Mouse (Mus musculus) CH12.LX (cell line): ENCODE data around the gene Hoxd11. TPM values are rescaled to one million over a fixed set of nuclear protein-coding genes. Genes with fewer than 3 reads are reported as not detected.

Experiments used
- DNase-seq: peaks from one replicate; pipeline ENCODE4 v3.0.0-alpha.2; 2013; ENCODE audit errors: extremely low read depth
- H3K27ac ChIP-seq: 2 replicates; pipeline ENCODE4 v1.5.1; 2012; ENCODE audit warnings: low read depth, mild to moderate bottlenecking, control low read depth, moderate library complexity; ENCODE audit not compliant: insufficient read depth
- H3K27me3 ChIP-seq: replicated peaks from 2 replicates; pipeline ENCODE3; 2012; ENCODE audit warnings: inconsistent platforms
- H3K36me3 ChIP-seq, 2 experiments: replicated peaks in 1 of 2; 2 replicates each; pipeline versions ENCODE3 to v1.6.1; 2012; ENCODE audit warnings: inconsistent platforms in 1 of 2, low read length in 1 of 2, mild to moderate bottlenecking in 1 of 2, mixed read lengths in 1 of 2, moderate library complexity in 1 of 2; ENCODE audit not compliant: control insufficient read depth in 1 of 2, insufficient read depth in 1 of 2
- H3K4me1 ChIP-seq, 2 experiments: 2 replicates each; pipeline ENCODE4 v1.6.1; 2012; ENCODE audit warnings: inconsistent platforms in 1 of 2, moderate library complexity in 1 of 2; ENCODE audit not compliant: insufficient read depth in 2 of 2, control insufficient read depth in 1 of 2
- H3K4me2 ChIP-seq: 2 replicates; pipeline ENCODE4 v1.6.1; 2012; ENCODE audit warnings: low read depth, mild to moderate bottlenecking, control low read depth; ENCODE audit not compliant: poor library complexity, insufficient read depth, severe bottlenecking
- H3K4me3 ChIP-seq, 3 experiments: fragments of 150-350 bp in 1 of 3; sonication (generic) in 1 of 3; replicated peaks in 1 of 3; 2 replicates each; pipeline versions ENCODE3 to v1.5.1; 2011 to 2012; ENCODE audit warnings: low read depth in 2 of 3, low read length in 2 of 3, mild to moderate bottlenecking in 2 of 3, moderate library complexity in 2 of 3, control low read depth in 1 of 3, improper control_type of control experiment in 1 of 3, inconsistent platforms in 1 of 3, mixed read lengths in 1 of 3; ENCODE audit not compliant: poor library complexity in 1 of 3
- H3K79me2 ChIP-seq: replicated peaks from 2 replicates; pipeline ENCODE4 v1.6.1; 2012; ENCODE audit warnings: mild to moderate bottlenecking, moderate library complexity; ENCODE audit not compliant: control insufficient read depth, poor library complexity, insufficient read depth, severe bottlenecking; ENCODE audit errors: extremely low read depth
- H3K9ac ChIP-seq: 2 replicates; pipeline ENCODE4 v1.6.1; 2012; ENCODE audit warnings: low read depth, mild to moderate bottlenecking, control low read depth, moderate library complexity; ENCODE audit not compliant: insufficient read depth
- H3K9me3 ChIP-seq: replicated peaks from 2 replicates; pipeline ENCODE3; 2012; ENCODE audit warnings: low read length, inconsistent platforms, mixed read lengths
- BHLHE40 ChIP-seq: IDR thresholded peaks from 2 replicates; pipeline ENCODE4 v1.6.1; 2011; ENCODE audit warnings: mild to moderate bottlenecking, low read depth, low read length, improper control_type of control experiment
- CHD1 ChIP-seq: IDR thresholded peaks from 2 replicates; pipeline ENCODE4 v1.6.1; 2012; ENCODE audit warnings: low read depth, low read length, improper control_type of control experiment, inconsistent platforms
- CHD2 ChIP-seq: IDR thresholded peaks from 2 replicates; pipeline ENCODE4 v1.6.1; 2011; ENCODE audit warnings: low read length, improper control_type of control experiment
- CTCF ChIP-seq, 2 experiments: IDR thresholded peaks in 1 of 2; conservative IDR thresholded peaks in 1 of 2; 2 replicates each; pipeline ENCODE4 v1.5.1; 2011 to 2012; ENCODE audit warnings: low read depth in 2 of 2, low read length in 2 of 2, improper control_type of control experiment in 1 of 2, inconsistent platforms in 1 of 2, mild to moderate bottlenecking in 1 of 2, moderate library complexity in 1 of 2
- E2F4 ChIP-seq: IDR thresholded peaks from 2 replicates; pipeline ENCODE4 v1.6.1; 2011; ENCODE audit warnings: low read depth, low read length, improper control_type of control experiment; ENCODE audit not compliant: insufficient replicate concordance
- ELF1 ChIP-seq: IDR thresholded peaks from 2 replicates; pipeline ENCODE4 v1.6.1; 2014; ENCODE audit warnings: low read depth, mild to moderate bottlenecking, inconsistent platforms, low read length, improper control_type of control experiment
- EP300 ChIP-seq: IDR thresholded peaks from 2 replicates; pipeline ENCODE4 v1.6.1; 2011; ENCODE audit warnings: low read length, improper control_type of control experiment
- ETS1 ChIP-seq: conservative IDR thresholded peaks from 2 replicates; pipeline ENCODE4 v1.6.1; 2012; ENCODE audit warnings: low read depth, mild to moderate bottlenecking, inconsistent platforms, low read length, improper control_type of control experiment, moderate library complexity
- HCFC1 ChIP-seq: IDR thresholded peaks from 2 replicates; pipeline ENCODE4 v1.6.1; 2012; ENCODE audit warnings: low read depth, mild to moderate bottlenecking, inconsistent platforms, low read length, improper control_type of control experiment
- JUN ChIP-seq: IDR thresholded peaks from 2 replicates; pipeline ENCODE4 v1.6.1; 2011; ENCODE audit warnings: low read depth, mild to moderate bottlenecking, low read length, improper control_type of control experiment, moderate library complexity; ENCODE audit not compliant: insufficient read depth
- KAT2A ChIP-seq: IDR thresholded peaks from 2 replicates; pipeline ENCODE4 v1.6.1; 2012; ENCODE audit warnings: low read length, improper control_type of control experiment, inconsistent platforms; ENCODE audit not compliant: insufficient replicate concordance
- MAFK ChIP-seq: IDR thresholded peaks from 2 replicates; pipeline ENCODE4 v1.6.1; 2011; ENCODE audit warnings: low read length, improper control_type of control experiment; ENCODE audit not compliant: insufficient replicate concordance
- MAZ ChIP-seq: IDR thresholded peaks from 2 replicates; pipeline ENCODE4 v1.6.1; 2012; ENCODE audit warnings: low read depth, mild to moderate bottlenecking, inconsistent platforms, low read length, improper control_type of control experiment, moderate library complexity
- MXI1 ChIP-seq: IDR thresholded peaks from 2 replicates; pipeline ENCODE4 v1.6.1; 2011; ENCODE audit warnings: mild to moderate bottlenecking, low read depth, low read length, improper control_type of control experiment
- NRF1 ChIP-seq: IDR thresholded peaks from 2 replicates; pipeline ENCODE4 v1.6.1; 2014; ENCODE audit warnings: low read depth, mild to moderate bottlenecking, inconsistent platforms, low read length, improper control_type of control experiment, moderate library complexity
- PAX5 ChIP-seq: IDR thresholded peaks from 2 replicates; pipeline ENCODE4 v1.6.1; 2012; ENCODE audit warnings: low read length, inconsistent platforms, mixed read lengths
- POLR2A ChIP-seq: IDR thresholded peaks from 2 replicates; pipeline ENCODE4 v1.6.1; 2011; ENCODE audit warnings: low read depth, mild to moderate bottlenecking, improper control_type of control experiment, low read length
- POLR2AphosphoS2 ChIP-seq: IDR thresholded peaks from 2 replicates; pipeline ENCODE4 v1.6.1; 2011; ENCODE audit warnings: low read depth, low read length, improper control_type of control experiment
- RAD21 ChIP-seq: IDR thresholded peaks from 2 replicates; pipeline ENCODE4 v1.6.1; 2011; ENCODE audit warnings: low read depth, mild to moderate bottlenecking, low read length, improper control_type of control experiment, moderate library complexity
- RCOR1 ChIP-seq: conservative IDR thresholded peaks from 2 replicates; pipeline ENCODE4 v1.6.1; 2012; ENCODE audit warnings: low read depth, mild to moderate bottlenecking, inconsistent platforms, low read length, improper control_type of control experiment
- SIN3A ChIP-seq: IDR thresholded peaks from 2 replicates; pipeline ENCODE4 v1.6.1; 2012; ENCODE audit warnings: low read length, improper control_type of control experiment, inconsistent platforms
- TBP ChIP-seq: conservative IDR thresholded peaks from 2 replicates; pipeline ENCODE4 v1.6.1; 2011; ENCODE audit warnings: low read depth, low read length, improper control_type of control experiment
- USF1 ChIP-seq: IDR thresholded peaks from 2 replicates; pipeline ENCODE4 v1.6.1; 2014; ENCODE audit warnings: low read depth, mild to moderate bottlenecking, inconsistent platforms, low read length, improper control_type of control experiment
- USF2 ChIP-seq: conservative IDR thresholded peaks from 2 replicates; pipeline ENCODE4 v1.6.1; 2011; ENCODE audit warnings: low read depth, low read length, improper control_type of control experiment
- ZKSCAN1 ChIP-seq: IDR thresholded peaks from 2 replicates; pipeline ENCODE4 v1.6.1; 2012; ENCODE audit warnings: low read depth, inconsistent platforms, low read length, improper control_type of control experiment, borderline replicate concordance
- ZNF384 ChIP-seq: IDR thresholded peaks from 2 replicates; pipeline ENCODE4 v1.6.1; 2012; ENCODE audit warnings: low read depth, low read length, improper control_type of control experiment, inconsistent platforms
- dilution Hi-C: fragments of 300-500 bp; cut with MboI; formaldehyde crosslinking; loops from 2 replicates; pipeline ENCODE4 v1.14.3; 2020; ENCODE audit warnings: low sequenced_read_pairs; ENCODE audit not compliant: extremely low pct_unique_long_range_greater_than_20kb, extremely low pct_ligation_motif_present
- in situ Hi-C: fragments of 300-500 bp; cut with MboI; formaldehyde crosslinking; loops from 3 replicates; pipeline ENCODE4 v1.14.3; 2019; ENCODE audit warnings: low sequenced_read_pairs, low pct_ligation_motif_present, low pct_unique_long_range_greater_than_20kb, mixed read lengths
- polyA plus RNA-seq: library from polyadenylated mRNA; unstranded; fragments of >175 nt; gene quantifications from 2 replicates; pipeline ENCODE4 v1.2.1, GENCODE M21; 2012; ENCODE audit warnings: low read depth; ENCODE audit not compliant: insufficient read length
- total RNA-seq, 2 experiments: library from RNA; depleted of rRNA; stranded (reverse); fragments of 300-350 nt in 1 of 2; fragments of >200 nt in 1 of 2; gene quantifications; 2 replicates each; pipeline ENCODE4 v1.2.3; 2012 to 2014

Gene Hoxd11
- total and polyA plus RNA-seq, 3 experiments: not detected

DNA sequence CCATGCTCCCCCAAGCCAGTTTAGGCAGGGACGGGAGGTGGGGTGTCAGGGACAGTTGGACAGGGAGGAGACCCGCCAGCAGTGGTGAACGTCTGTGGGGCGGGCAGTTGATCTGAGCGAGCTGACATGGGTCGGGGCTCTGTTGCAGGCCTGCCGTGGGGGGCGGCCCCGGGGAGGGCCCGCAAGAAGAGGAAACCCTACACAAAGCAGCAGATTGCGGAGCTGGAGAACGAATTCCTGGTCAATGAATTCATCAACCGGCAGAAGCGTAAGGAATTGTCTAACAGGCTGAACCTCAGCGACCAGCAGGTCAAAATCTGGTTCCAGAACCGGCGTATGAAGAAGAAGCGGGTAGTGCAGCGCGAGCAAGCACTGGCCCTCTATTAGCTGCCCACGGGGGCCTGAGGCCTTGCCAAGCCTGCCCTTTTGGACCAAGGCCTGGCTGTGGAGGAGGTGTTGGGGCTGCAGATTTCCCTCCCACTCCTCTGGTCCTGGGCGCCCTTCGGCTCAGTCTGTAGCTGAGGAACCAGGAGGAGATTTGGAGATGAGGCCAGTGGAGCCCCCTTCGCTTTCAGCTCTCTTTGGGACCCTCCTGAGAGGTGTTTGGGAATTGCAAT, 3.6 kb upstream of the Hoxd11 start:
- DNase-seq: no peak
- H3K27me3 ChIP-seq: no peaks in the 10 kb centered on the region
- no peaks in the 10 kb centered on the region for H3K36me3 ChIP-seq
- H3K4me2 ChIP-seq: no peak overlapping the region
- H3K4me1 ChIP-seq: 0 out of 4 replicates have a peak, but pooled peaks cover 0 to 5% of the 10 kb centered on the region in 2 experiments
- peaks cover 9% of the 10 kb centered on the region for H3K9me3 ChIP-seq
- TF ChIP-seq PAX5 (no peak), E2F4 (no peak), POLR2A (no peak), RAD21 (no peak), MAFK (no peak), TBP (no peak), CTCF (conservative IDR thresholded peaks at IDR 0.05 in 1 of 2, IDR thresholded peaks at IDR 0.05 in 1 of 2; ENCODE audit: low read depth in 2 of 2, low read length in 2 of 2) (no peak), ETS1 (no peak), ELF1 (no peak), ZNF384 (no peak), MAZ (no peak), KAT2A (no peak), USF2 (no peak), POLR2AphosphoS2 (no peak), USF1 (no peak), BHLHE40 (no peak), MXI1 (no peak)
- TF ChIP-seq, all 38 proteins: peak for 0
- in situ Hi-C loops (loop anchor here (25.0 kb wide), 1 partner anchor 637 kb away; no protein-coding TSS in a partner anchor), dilution Hi-C loops (no loop called here)
- Histone ChIP-seq H3K4me3 (no peak overlapping the region), H3K27ac (no peak overlapping the region), H3K79me2 (no peaks in the 10 kb centered on the region), H3K9ac (no peak overlapping the region)

DNA sequence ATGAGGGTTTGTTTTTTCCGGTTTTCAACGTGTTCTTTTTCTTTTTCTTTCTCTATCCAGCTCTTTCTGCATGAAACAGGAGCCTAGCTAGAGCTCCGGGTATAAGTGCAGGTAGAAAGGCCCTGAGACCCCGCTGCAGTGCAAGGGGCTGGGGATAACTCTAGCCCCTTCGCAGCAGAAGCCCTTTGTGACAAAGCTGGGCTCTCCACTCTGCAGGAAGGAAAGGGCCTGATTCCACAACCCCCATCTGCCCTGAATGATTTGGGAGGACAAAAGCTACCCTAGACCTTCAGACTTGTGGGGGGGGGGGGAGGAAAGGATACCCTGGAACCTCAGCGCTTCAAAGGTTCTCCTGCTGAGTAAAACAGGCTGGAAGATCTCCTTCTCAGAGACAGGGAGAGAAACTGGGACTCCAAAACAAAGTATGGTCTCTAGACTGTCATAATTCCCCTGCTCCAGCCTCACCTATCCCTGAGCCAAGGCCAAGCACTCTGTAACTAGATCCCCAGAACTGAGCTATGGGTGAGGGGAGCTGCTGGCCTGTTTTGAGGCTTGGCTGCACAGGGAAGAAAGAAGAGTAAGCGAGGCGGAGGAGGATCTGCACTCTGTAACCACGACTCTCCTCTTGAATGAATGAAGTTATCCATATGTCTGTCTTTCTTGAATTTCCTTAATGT, 2.8 kb upstream of the Hoxd11 start:
- H3K9me3 ChIP-seq: peaks cover 11% of the 10 kb centered on the region
- in situ Hi-C loops (loop anchor here (25.0 kb wide), 1 partner anchor 636 kb away; no protein-coding TSS in a partner anchor), dilution Hi-C loops (no loop called here)
- H3K79me2 ChIP-seq: no peaks in the 10 kb centered on the region
- H3K9ac ChIP-seq: no peak overlapping the region
- no peaks in the 10 kb centered on the region for H3K27me3 ChIP-seq
- no peak for DNase-seq
- no peak overlapping the region for H3K27ac ChIP-seq
- TF ChIP-seq ETS1: no peak
- TF ChIP-seq MXI1: no peak
- TF ChIP-seq CHD2: no peak
- no peak for TF ChIP-seq ELF1
- no peak for TF ChIP-seq RCOR1
- no peak for TF ChIP-seq SIN3A
- no peak for TF ChIP-seq USF1
- no peak for TF ChIP-seq ZKSCAN1
- TF ChIP-seq EP300: no peak
- TF ChIP-seq HCFC1: no peak
- no peak for TF ChIP-seq POLR2AphosphoS2
- no peak for TF ChIP-seq CHD1
- TF ChIP-seq POLR2A: no peak
- TF ChIP-seq E2F4: no peak
- no peak for TF ChIP-seq MAFK
- TF ChIP-seq RAD21: no peak
- no peak for TF ChIP-seq NRF1
- TF ChIP-seq JUN: no peak
- no peak overlapping the region for H3K4me3 ChIP-seq
- no peak overlapping the region for H3K4me2 ChIP-seq
- 0 out of 4 replicates have a peak, but pooled peaks cover 0 to 5% of the 10 kb centered on the region in 2 experiments for H3K4me1 ChIP-seq
- no peaks in the 10 kb centered on the region for H3K36me3 ChIP-seq
